Mouse (Mus musculus) MEL (cell line): Measurements from ENCODE around the gene Il17rc.

Experiments used
- MAX ChIP-seq: IDR thresholded peaks from 2 replicates; pipeline ENCODE4 v1.6.1; 2011; ENCODE audit warnings: low read length, improper control_type of control experiment
- NRF1 ChIP-seq: IDR thresholded peaks from 2 replicates; pipeline ENCODE4 v1.6.1; 2014; ENCODE audit warnings: low read depth, mild to moderate bottlenecking, inconsistent platforms, low read length, improper control_type of control experiment, moderate library complexity; ENCODE audit not compliant: poor library complexity, insufficient read depth, severe bottlenecking
- RCOR1 ChIP-seq: IDR thresholded peaks from 2 replicates; pipeline ENCODE4 v1.6.1; 2012; ENCODE audit warnings: low read depth, mild to moderate bottlenecking, inconsistent platforms, low read length, improper control_type of control experiment
- TCF12 ChIP-seq: IDR thresholded peaks from 2 replicates; pipeline ENCODE4 v1.6.1; 2014; ENCODE audit warnings: low read depth, mild to moderate bottlenecking, inconsistent platforms, low read length, improper control_type of control experiment, moderate library complexity

DNA sequence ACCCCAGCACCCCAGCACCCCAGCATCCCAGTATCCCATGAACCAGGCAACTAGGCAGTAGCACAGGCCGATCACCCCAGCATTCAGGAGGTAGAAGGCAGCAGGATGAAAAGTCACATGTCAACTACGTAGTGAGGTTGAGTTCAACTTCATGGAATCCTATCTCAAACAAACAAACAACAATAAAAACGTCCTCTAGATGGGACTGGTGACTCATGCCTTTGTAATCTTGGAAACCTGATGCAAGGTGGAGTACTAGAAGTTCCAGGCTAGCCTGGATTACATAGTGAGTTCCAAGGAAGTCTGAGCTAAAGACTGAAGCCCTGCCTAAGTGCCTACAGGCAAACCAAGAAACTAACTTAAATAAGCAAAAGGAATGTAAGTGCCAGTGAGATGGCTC, 40.4 kb upstream of the Il17rc start:
- TF ChIP-seq RCOR1 = no peak
- TF ChIP-seq NRF1 = no peak
- TF ChIP-seq MAX = no peak
- TF ChIP-seq TCF12 = no peak
